8 mouse cellular contexts compared by ENCODE assay signal in genomic region chr15:79140866-79141565, GRCm38 (mm10). TPM values are rescaled to one million over a fixed set of nuclear protein-coding genes. Genes with fewer than 3 reads are reported as not detected.
DNase-seq lines count a peak whose midpoint lies in the region; ATAC-seq and TF ChIP-seq lines count a peak whose summit lies in the region.

Gene Polr2f, plus strand, starts transcription at chr15:79141009.
Gene 1700088E04Rik, minus strand, starts transcription at chr15:79141253.

- H3K4me1 ChIP-seq in CH12.LX (ENCODE audit: control insufficient read depth in 1 of 2, insufficient read depth in 2 of 2): peaks cover 4 to 31% of the 10 kb centered on the region in 2 experiments; a peak in 3 of 4 replicates
- H3K4me1 ChIP-seq in forebrain, embryonic 11.5 days (replicated peaks; ENCODE audit: control insufficient read depth, insufficient read depth, low read length): peaks cover 2% of the 10 kb centered on the region; the same call in 1 of the 2 replicates
- H3K4me1 ChIP-seq in heart, embryonic 16.5 days (ENCODE audit: control insufficient read depth, insufficient read depth, low read length): peaks cover 14% of the 10 kb centered on the region
- peaks cover 26% of the 10 kb centered on the region for H3K4me1 ChIP-seq in liver, embryonic 15.5 days (replicated peaks)
- H3K4me1 ChIP-seq in neural tube, embryonic 12.5 days: peaks cover 17% of the 10 kb centered on the region

- H3K36me3 ChIP-seq in CH12.LX (replicated peaks in 1 of 2; ENCODE audit: control insufficient read depth in 1 of 2, insufficient read depth in 1 of 2, low read length in 1 of 2): peaks cover 19 to 29% of the 10 kb centered on the region in 2 experiments
- H3K36me3 ChIP-seq in forebrain, embryonic 11.5 days (ENCODE audit: control insufficient read depth, insufficient read depth, low read length): peaks cover 4% of the 10 kb centered on the region; the same call in 1 of the 2 replicates
- peaks cover 8% of the 10 kb centered on the region; the same call in 1 of the 2 replicates for H3K36me3 ChIP-seq in heart, embryonic 16.5 days (ENCODE audit: control insufficient read depth, insufficient read depth)
- peaks cover 24% of the 10 kb centered on the region for H3K36me3 ChIP-seq in liver, embryonic 15.5 days (replicated peaks)
- peaks cover 23% of the 10 kb centered on the region for H3K36me3 ChIP-seq in neural tube, embryonic 12.5 days

- no peaks in the 10 kb centered on the region for H3K9me3 ChIP-seq in CH12.LX (replicated peaks; ENCODE audit: low read length)
- no peaks in the 10 kb centered on the region for H3K9me3 ChIP-seq in forebrain, embryonic 11.5 days (ENCODE audit: control insufficient read depth, low read length)
- H3K9me3 ChIP-seq in heart, embryonic 16.5 days (replicated peaks; ENCODE audit: control insufficient read depth, low read length): no peaks in the 10 kb centered on the region
- H3K9me3 ChIP-seq in liver, embryonic 15.5 days (replicated peaks): no peaks in the 10 kb centered on the region
- H3K9me3 ChIP-seq in neural tube, embryonic 12.5 days: no peaks in the 10 kb centered on the region

- TF ChIP-seq CTCF in CH12.LX (conservative IDR thresholded peaks at IDR 0.05 in 1 of 2, IDR thresholded peaks at IDR 0.05 in 1 of 2; ENCODE audit: low read depth in 2 of 2, low read length in 2 of 2): peak in 1 of 2 experiments; percentile 5; a peak in 1 of 4 replicates

- TF ChIP-seq POLR2A in CH12.LX (IDR thresholded peaks at IDR 0.05; ENCODE audit: low read depth, low read length): peak; percentile 96

- in situ Hi-C loops in CH12.LX (cut with MboI; ENCODE audit: low pct_ligation_motif_present, low pct_unique_long_range_greater_than_20kb, low sequenced_read_pairs): no loop called here

- H3K4me3 ChIP-seq in CH12.LX (replicated peaks in 1 of 3; ENCODE audit: low read depth in 2 of 3, low read length in 2 of 3, poor library complexity in 1 of 3): peak within 1 kb of the TSS; percentile 77 to 93 (median 92)
- H3K4me3 ChIP-seq in forebrain, embryonic 11.5 days (ENCODE audit: low read depth, low read length): peak within 1 kb of the TSS; percentile 89
- peak within 1 kb of the TSS; percentile 82 for H3K4me3 ChIP-seq in heart, embryonic 16.5 days (ENCODE audit: low read length)
- H3K4me3 ChIP-seq in liver, embryonic 15.5 days (replicated peaks): peak within 1 kb of the TSS; percentile 81
- peak within 1 kb of the TSS; percentile 84 for H3K4me3 ChIP-seq in neural tube, embryonic 12.5 days

- TF ChIP-seq EP300 in CH12.LX (IDR thresholded peaks at IDR 0.05; ENCODE audit: low read length): no peak

- peak; percentile 92 for ATAC-seq in forebrain, embryonic 11.5 days (replicated peaks; ENCODE audit: low FRiP score)
- peak; percentile 90 for ATAC-seq in heart, embryonic 16.5 days (replicated peaks; ENCODE audit: extremely low read depth, insufficient read depth, low FRiP score)
- peak; percentile 92 for ATAC-seq in liver, embryonic 15.5 days (ENCODE audit: insufficient read depth)
- ATAC-seq in neural tube, embryonic 12.5 days (ENCODE audit: low FRiP score, low read depth): peak; percentile 91

- WGBS in forebrain, embryonic 11.5 days: under 1% methylated on average over 57 of the region's 57 CpGs
- WGBS in heart, embryonic 16.5 days: under 1% methylated on average over 57 of the region's 57 CpGs
- under 1% methylated on average over 57 of the region's 57 CpGs for WGBS in liver, embryonic 15.5 days (ENCODE audit: insufficient replicate concordance)
- under 1% methylated on average over 57 of the region's 57 CpGs for WGBS in neural tube, embryonic 12.5 days

- H3K27me3 ChIP-seq in CH12.LX (replicated peaks): peaks cover 5% of the 10 kb centered on the region
- no peaks in the 10 kb centered on the region for H3K27me3 ChIP-seq in forebrain, embryonic 11.5 days (ENCODE audit: control insufficient read depth, insufficient read depth, low read length)
- H3K27me3 ChIP-seq in heart, embryonic 16.5 days (ENCODE audit: control insufficient read depth, insufficient read depth, low read length): no peaks in the 10 kb centered on the region
- H3K27me3 ChIP-seq in liver, embryonic 15.5 days: peaks cover 6% of the 10 kb centered on the region
- H3K27me3 ChIP-seq in neural tube, embryonic 12.5 days (replicated peaks): no peaks in the 10 kb centered on the region

- TF ChIP-seq RAD21 in CH12.LX (IDR thresholded peaks at IDR 0.05; ENCODE audit: low read depth, low read length): no peak

- DNase-seq in CH12.LX (ENCODE audit: extremely low read depth): peak; percentile 95
- peak; percentile 96 for DNase-seq in c-Kit-positive CD71-positive TER-119-negative erythroid progenitor cells, embryonic 14.5 days (ENCODE audit: low read depth)
- peak; percentile 96 for DNase-seq in forebrain, embryonic 11.5 days (ENCODE audit: low spot score)
- DNase-seq in kidney, postnatal 36 days: peak; percentile 95 to 97
- peak; percentile 80 for DNase-seq in telencephalon, adult 2 months (ENCODE audit: low read depth, low spot score)

- H3K4me2 ChIP-seq in CH12.LX (ENCODE audit: insufficient read depth, low read depth, poor library complexity, severe bottlenecking): peak within 1 kb of the TSS; percentile 94
- peak within 1 kb of the TSS; percentile 97 for H3K4me2 ChIP-seq in forebrain, embryonic 11.5 days (ENCODE audit: low read depth, low read length, severe bottlenecking)
- H3K4me2 ChIP-seq in heart, embryonic 16.5 days (ENCODE audit: low read depth, low read length): peak within 1 kb of the TSS; percentile 92
- peak within 1 kb of the TSS; percentile 87 for H3K4me2 ChIP-seq in liver, embryonic 15.5 days
- peak within 1 kb of the TSS; percentile 95 for H3K4me2 ChIP-seq in neural tube, embryonic 12.5 days (replicated peaks)

- dilution Hi-C loops in CH12.LX (cut with MboI; ENCODE audit: extremely low pct_ligation_motif_present, extremely low pct_unique_long_range_greater_than_20kb, low sequenced_read_pairs): no loop called here

- peak within 1 kb of the TSS; percentile 47 for H3K9ac ChIP-seq in CH12.LX (ENCODE audit: insufficient read depth, low read depth)
- peak within 1 kb of the TSS; percentile 85 for H3K9ac ChIP-seq in forebrain, embryonic 11.5 days (ENCODE audit: low read length)
- peak within 1 kb of the TSS; percentile 88 for H3K9ac ChIP-seq in heart, embryonic 16.5 days (ENCODE audit: low read length)
- H3K9ac ChIP-seq in liver, embryonic 15.5 days: peak within 1 kb of the TSS; percentile 72
- H3K9ac ChIP-seq in neural tube, embryonic 12.5 days: peak within 1 kb of the TSS; percentile 79

- H3K27ac ChIP-seq in CH12.LX (ENCODE audit: insufficient read depth, low read depth): 0 out of 2 replicates have a peak within 1 kb of the TSS, but pooled peaks have one; percentile 1
- no peak within 1 kb of the TSS for H3K27ac ChIP-seq in forebrain, embryonic 11.5 days (ENCODE audit: low read depth, low read length)
- peak within 1 kb of the TSS; percentile 58 for H3K27ac ChIP-seq in heart, embryonic 16.5 days (ENCODE audit: low read length)
- H3K27ac ChIP-seq in liver, embryonic 15.5 days (replicated peaks): peak within 1 kb of the TSS; percentile 45; the same call in 1 of the 2 replicates
- no peak within 1 kb of the TSS for H3K27ac ChIP-seq in neural tube, embryonic 12.5 days

- peaks cover 27% of the 10 kb centered on the region for H3K79me2 ChIP-seq in CH12.LX (replicated peaks; ENCODE audit: control insufficient read depth, extremely low read depth, insufficient read depth, poor library complexity, severe bottlenecking)

TF ChIP-seq in CH12.LX, 34 proteins besides CTCF, POLR2A, EP300 and RAD21 (continues in another document):
- TF ChIP-seq TBP (conservative IDR thresholded peaks at IDR 0.05; ENCODE audit: low read depth, low read length) (no peak), NRF1 (IDR thresholded peaks at IDR 0.05; ENCODE audit: low read depth, low read length) (peak; percentile 95), MAFK (IDR thresholded peaks at IDR 0.05; ENCODE audit: insufficient replicate concordance, low read length) (no peak), UBTF (IDR thresholded peaks at IDR 0.05; ENCODE audit: low read depth, low read length) (0 out of 2 replicates have a peak, but pooled peaks have one; percentile 11), HCFC1 (IDR thresholded peaks at IDR 0.05; ENCODE audit: low read depth, low read length) (peak; percentile 75), PAX5 (IDR thresholded peaks at IDR 0.05; ENCODE audit: low read length) (no peak), E2F4 (IDR thresholded peaks at IDR 0.05; ENCODE audit: insufficient replicate concordance, low read depth, low read length) (no peak), KAT2A (IDR thresholded peaks at IDR 0.05; ENCODE audit: insufficient replicate concordance, low read length) (peak; percentile 50; the same call in 1 of the 2 replicates), MAX (IDR thresholded peaks at IDR 0.05; ENCODE audit: low read length) (peak; percentile 83), SIN3A (IDR thresholded peaks at IDR 0.05; ENCODE audit: low read length) (peak; percentile 92; the same call in 1 of the 2 replicates), ELF1 (IDR thresholded peaks at IDR 0.05; ENCODE audit: low read depth, low read length) (peak; percentile 98), POLR2AphosphoS2 (IDR thresholded peaks at IDR 0.05; ENCODE audit: low read depth, low read length) (peak; percentile 90), IRF4 (IDR thresholded peaks at IDR 0.05; ENCODE audit: low read depth, low read length) (no peak), NELFE (IDR thresholded peaks at IDR 0.05; ENCODE audit: low read depth, low read length) (peak; percentile 97), ZMIZ1 (IDR thresholded peaks at IDR 0.05; ENCODE audit: low read depth, low read length) (peak; percentile 82), TCF12 (IDR thresholded peaks at IDR 0.05; ENCODE audit: low read depth, low read length) (peak; percentile 52; the same call in 1 of the 2 replicates)

RNA-seq across cellular contexts. Expression of gene Polr2f, which starts in this region (rescaled TPM):
- total RNA-seq in CH12.LX (2012; rRNA removed): 286 and 376 TPM in 2 replicates
- 157 and 218 TPM in 2 replicates for total RNA-seq in CH12.LX (2014; rRNA removed)
- polyA plus RNA-seq in CH12.LX (2012; ENCODE audit: insufficient read length, low read depth): 414 and 431 TPM in 2 replicates
- polyA plus RNA-seq in forebrain, embryonic 11.5 days (2014; fragmentation: Nextera tagmentation; extraction: Ambion mirVana): 378 and 386 TPM in 2 replicates
- 222 and 262 TPM in 2 replicates for polyA plus RNA-seq in heart, embryonic 16.5 days (2015; fragmentation: Nextera tagmentation; extraction: Ambion mirVana)
- 118 and 125 TPM in 2 replicates for polyA plus RNA-seq in liver, embryonic 15.5 days (2015; fragmentation: Nextera tagmentation; extraction: Ambion mirVana)
- 318 and 338 TPM in 2 replicates for polyA plus RNA-seq in neural tube, embryonic 12.5 days (2016; fragmentation: Nextera tagmentation; extraction: Ambion mirVana)

RNA-seq across cellular contexts. Expression of gene 1700088E04Rik, which starts in this region (rescaled TPM):
- 1.2 and 2.1 TPM in 2 replicates for total RNA-seq in CH12.LX (2012; rRNA removed)
- 0.68 and 1.0 TPM in 2 replicates for total RNA-seq in CH12.LX (2014; rRNA removed)
- polyA plus RNA-seq in CH12.LX (2012; ENCODE audit: insufficient read length, low read depth): 3.8 and 4.2 TPM in 2 replicates
- polyA plus RNA-seq in forebrain, embryonic 11.5 days (2014; fragmentation: Nextera tagmentation; extraction: Ambion mirVana): 9.3 and 10.6 TPM in 2 replicates
- polyA plus RNA-seq in heart, embryonic 16.5 days (2015; fragmentation: Nextera tagmentation; extraction: Ambion mirVana): 11.0 and 12.0 TPM in 2 replicates
- polyA plus RNA-seq in liver, embryonic 15.5 days (2015; fragmentation: Nextera tagmentation; extraction: Ambion mirVana): 0.47 and 0.69 TPM in 2 replicates
- polyA plus RNA-seq in neural tube, embryonic 12.5 days (2016; fragmentation: Nextera tagmentation; extraction: Ambion mirVana): 9.4 and 11.7 TPM in 2 replicates

Comparison
In these comparisons a context has a peak if more than half of its experiments do, and no peak if none do; other contexts are left out.
1. H3K27ac ChIP-seq: peak in CH12.LX (single experiment), heart, embryonic 16.5 days (single experiment) and liver, embryonic 15.5 days (single experiment); none in forebrain, embryonic 11.5 days (single experiment) and neural tube, embryonic 12.5 days (single experiment).
2. Peak in every context shown above with its lines, with median percentiles within 50 percentile points of each other: DNase-seq, H3K4me2 ChIP-seq, H3K4me3 ChIP-seq, H3K9ac ChIP-seq and ATAC-seq.